Mouse (Mus musculus): Measurements from ENCODE around the gene Atcay. TPM values are rescaled to one million over a fixed set of nuclear protein-coding genes. Genes with fewer than 3 reads are reported as not detected.
A peak's percentile ranks its signal among the peaks of the same experiment; 100 is the strongest.

The Atcay gene
- polyA plus RNA-seq (2021): 0.04 TPM

GRCm38 (mm10) chr10:81230438-81231332 lies at the start of gene Atcay:
Atcay (minus strand) TSS chr10:81230833.
- TF ChIP-seq CTCF (IDR thresholded peaks at IDR 0.05): no peak
- no peak for ATAC-seq
- H3K27me3 ChIP-seq: peaks cover 2% of the 10 kb centered on the region
- in situ Hi-C loops (cut with MboI; ENCODE audit: low pct_unique_long_range_greater_than_20kb): no loop called here
- ChIA-PET POLR2A (interaction anchor here (1.1 to 1.5 kb wide), 2 partner anchors 20 to 38 kb away, joined by 3 to 4 read pairs; no protein-coding TSS in a partner anchor), CTCF (no interaction called here)
- no peak for DNase-seq (ENCODE audit: low read depth, low spot score)

- POLR2A ChIA-PET: no interaction called here
- H3K27me3 ChIP-seq: no peaks in the 10 kb centered on the region
- in situ Hi-C loops (cut with MboI; ENCODE audit: low pct_unique_long_range_greater_than_20kb): no loop called here
- DNase-seq (ENCODE audit: low read depth, low spot score) (no peak), ATAC-seq (no peak)
- CTCF ChIA-PET: interaction anchor here (1.2 kb wide), 1 partner anchor 26 kb away, joined by 3 read pairs; no protein-coding TSS in a partner anchor
- no peak for TF ChIP-seq CTCF (IDR thresholded peaks at IDR 0.05)
Observed at GRCm38 (mm10) chr10:81279496-81279895, 48.9 kb upstream of the Atcay start.

- TF ChIP-seq CTCF (IDR thresholded peaks at IDR 0.05): no peak
- in situ Hi-C loops (cut with MboI; ENCODE audit: low pct_unique_long_range_greater_than_20kb): no loop called here
- ChIA-PET POLR2A (no interaction called here), CTCF (interaction anchor here (0.7 to 1.7 kb wide), 3 partner anchors 10 to 12 kb away, joined by 3 to 5 read pairs (median 3); partner anchors contain the start of gene Apba3)
- DNase-seq (ENCODE audit: low read depth, low spot score): no peak
- no peaks in the 10 kb centered on the region for H3K27me3 ChIP-seq
- ATAC-seq: no peak
Observed at GRCm38 (mm10) chr10:81277676-81278075, 47.0 kb upstream of the Atcay start.

GRCm38 (mm10) chr10:81273842-81274241 lies 43.2 kb upstream of the Atcay start:
- ChIA-PET CTCF (interaction anchor here (1.4 kb wide), 1 partner anchor 19 kb away, joined by 4 read pairs; the partner anchor contains the start of gene Pip5k1c), POLR2A (no interaction called here)
- no peak for TF ChIP-seq CTCF (IDR thresholded peaks at IDR 0.05)
- ATAC-seq (no peak), DNase-seq (ENCODE audit: low read depth, low spot score) (no peak)
- no peaks in the 10 kb centered on the region for H3K27me3 ChIP-seq
- in situ Hi-C loops (cut with MboI; ENCODE audit: low pct_unique_long_range_greater_than_20kb): no loop called here

GRCm38 (mm10) chr10:81272356-81272755 lies 41.7 kb upstream of the Atcay start:
- in situ Hi-C loops (cut with MboI; ENCODE audit: low pct_unique_long_range_greater_than_20kb): no loop called here
- no peaks in the 10 kb centered on the region for H3K27me3 ChIP-seq
- ChIA-PET POLR2A (no interaction called here), CTCF (no interaction called here)
- ATAC-seq (no peak), DNase-seq (ENCODE audit: low read depth, low spot score) (no peak)
- TF ChIP-seq CTCF (IDR thresholded peaks at IDR 0.05): no peak

- POLR2A ChIA-PET: interaction anchor here (2.0 kb wide), 1 partner anchor 16 kb away, joined by 8 read pairs; no protein-coding TSS in a partner anchor
- TF ChIP-seq CTCF (IDR thresholded peaks at IDR 0.05): no peak
Observed at GRCm38 (mm10) chr10:81268643-81269412, 38.2 kb upstream of the Atcay start.

GRCm38 (mm10) chr10:81268056-81268455 lies 37.4 kb upstream of the Atcay start:
- TF ChIP-seq CTCF (IDR thresholded peaks at IDR 0.05): no peak
- CTCF ChIA-PET: interaction anchor here (2.1 kb wide), 1 partner anchor 21 kb away, joined by 6 read pairs; no protein-coding TSS in a partner anchor

More at GRCm38 (mm10) chr10:81268643-81269412, 38.2 kb upstream of the Atcay start:
- CTCF ChIA-PET: interaction anchor here (1.3 to 2.1 kb wide), 2 partner anchors 20 to 24 kb away, joined by 5 to 6 read pairs; partner anchors contain the start of gene Pip5k1c
- DNase-seq (ENCODE audit: low read depth, low spot score) (no peak), ATAC-seq (no peak)
- H3K27me3 ChIP-seq: no peaks in the 10 kb centered on the region
- in situ Hi-C loops (cut with MboI; ENCODE audit: low pct_unique_long_range_greater_than_20kb): no loop called here

GRCm38 (mm10) chr10:81266211-81267105 lies 35.8 kb upstream of the Atcay start, which contains the start of the genes Mrpl54 and Apba3:
Mrpl54 (minus strand) TSS chr10:81266934.
Apba3 (plus strand) TSS chr10:81266960.
- no peak for TF ChIP-seq CTCF (IDR thresholded peaks at IDR 0.05)
- no peaks in the 10 kb centered on the region for H3K27me3 ChIP-seq
- DNase-seq (ENCODE audit: low read depth, low spot score): peak; percentile 66
- ATAC-seq: peak; percentile 63
- in situ Hi-C loops (cut with MboI; ENCODE audit: low pct_unique_long_range_greater_than_20kb): no loop called here
- CTCF ChIA-PET: interaction anchor here (0.7 to 1.4 kb wide), 5 partner anchors 12 to 26 kb away, joined by 3 to 6 read pairs (median 3); no protein-coding TSS in a partner anchor
- POLR2A ChIA-PET: interaction anchor here (0.6 kb wide), 1 partner anchor 1190 kb away, joined by 5 read pairs; no protein-coding TSS in a partner anchor

More at GRCm38 (mm10) chr10:81268056-81268455, 37.4 kb upstream of the Atcay start:
- DNase-seq (ENCODE audit: low read depth, low spot score): peak; percentile 66
- POLR2A ChIA-PET: interaction anchor here (2.0 kb wide), 1 partner anchor 17 kb away, joined by 8 read pairs; no protein-coding TSS in a partner anchor
- H3K27me3 ChIP-seq: no peaks in the 10 kb centered on the region
- in situ Hi-C loops (cut with MboI; ENCODE audit: low pct_unique_long_range_greater_than_20kb): no loop called here
- no peak for ATAC-seq

GRCm38 (mm10) chr10:81265540-81265939 lies 34.9 kb upstream of the Atcay start:
- no peaks in the 10 kb centered on the region for H3K27me3 ChIP-seq
- ChIA-PET CTCF (interaction anchor here (0.7 to 1.4 kb wide), 3 partner anchors 12 to 25 kb away, joined by 3 to 6 read pairs (median 4); no protein-coding TSS in a partner anchor), POLR2A (interaction anchor here (1.0 kb wide), 1 partner anchor 24 kb away, joined by 3 read pairs; no protein-coding TSS in a partner anchor)
- ATAC-seq (no peak), DNase-seq (ENCODE audit: low read depth, low spot score) (no peak)
- in situ Hi-C loops (cut with MboI; ENCODE audit: low pct_unique_long_range_greater_than_20kb): no loop called here
- no peak for TF ChIP-seq CTCF (IDR thresholded peaks at IDR 0.05)

All from Patski (cell line).